Mouse (Mus musculus): ENCODE results near the gene Lrrc36.

Lrrc36 gene

GRCm38 (mm10) chr8:105431743-105432515, 18.6 kb downstream of the Lrrc36 start:
- in situ Hi-C loops (cut with MseI, MboI) = no loop called here

GRCm38 (mm10) chr8:105433021-105433420, 19.6 kb downstream of the Lrrc36 start:
- in situ Hi-C loops (cut with MseI, MboI) = no loop called here

GRCm38 (mm10) chr8:105433511-105433910, 20.1 kb downstream of the Lrrc36 start:
- in situ Hi-C loops (cut with MseI, MboI) = no loop called here

- in situ Hi-C loops (cut with MseI, MboI) = no loop called here
Observed at GRCm38 (mm10) chr8:105434136-105434535, 20.8 kb downstream of the Lrrc36 start.

- in situ Hi-C loops (cut with MseI, MboI) = no loop called here
Observed at GRCm38 (mm10) chr8:105436218-105436617, 22.8 kb downstream of the Lrrc36 start.

- in situ Hi-C loops (cut with MseI, MboI) = no loop called here
Observed at GRCm38 (mm10) chr8:105437078-105437748, 23.8 kb downstream of the Lrrc36 start.

- in situ Hi-C loops (cut with MseI, MboI) = no loop called here
Observed at GRCm38 (mm10) chr8:105438865-105439264, 25.5 kb downstream of the Lrrc36 start.

GRCm38 (mm10) chr8:105441433-105441832, 28.1 kb downstream of the Lrrc36 start:
- in situ Hi-C loops (cut with MseI, MboI) = no loop called here

- in situ Hi-C loops (cut with MseI, MboI) = no loop called here
Observed at GRCm38 (mm10) chr8:105442661-105443060, 29.3 kb downstream of the Lrrc36 start.

GRCm38 (mm10) chr8:105445296-105446126, 32.1 kb downstream of the Lrrc36 start:
- in situ Hi-C loops (cut with MseI, MboI) = no loop called here

GRCm38 (mm10) chr8:105446127-105446552, 32.8 kb downstream of the Lrrc36 start:
- in situ Hi-C loops (cut with MseI, MboI) = no loop called here

- in situ Hi-C loops (cut with MseI, MboI) = no loop called here
Observed at GRCm38 (mm10) chr8:105448188-105448587, 34.8 kb downstream of the Lrrc36 start.

GRCm38 (mm10) chr8:105448596-105448995, 35.2 kb downstream of the Lrrc36 start:
- in situ Hi-C loops (cut with MseI, MboI) = no loop called here

- in situ Hi-C loops (cut with MseI, MboI) = no loop called here
Observed at GRCm38 (mm10) chr8:105450977-105451376, 37.6 kb downstream of the Lrrc36 start.

GRCm38 (mm10) chr8:105451903-105452603, 38.7 kb downstream of the Lrrc36 start:
- in situ Hi-C loops (cut with MseI, MboI) = no loop called here

- in situ Hi-C loops (cut with MseI, MboI) = no loop called here
Observed at GRCm38 (mm10) chr8:105453296-105453695, 39.9 kb downstream of the Lrrc36 start.

GRCm38 (mm10) chr8:105454088-105454487, 40.7 kb downstream of the Lrrc36 start:
- in situ Hi-C loops (cut with MseI, MboI) = no loop called here

- in situ Hi-C loops (cut with MseI, MboI) = no loop called here
Observed at GRCm38 (mm10) chr8:105455218-105455617, 41.8 kb downstream of the Lrrc36 start.

- in situ Hi-C loops (cut with MseI, MboI) = no loop called here
Observed at GRCm38 (mm10) chr8:105461085-105461803, 47.9 kb downstream of the Lrrc36 start.

GRCm38 (mm10) chr8:105464595-105464994, 51.2 kb downstream of the Lrrc36 start:
- in situ Hi-C loops (cut with MseI, MboI) = no loop called here

- in situ Hi-C loops (cut with MseI, MboI) = no loop called here
Observed at GRCm38 (mm10) chr8:105466246-105466645, 52.9 kb downstream of the Lrrc36 start.

All from mouse trophoblast stem cell (cell line).